Mouse (Mus musculus): ENCODE results near the gene Capn2. TPM values are rescaled to one million over a fixed set of nuclear protein-coding genes. Genes with fewer than 3 reads are reported as not detected.
A peak's percentile ranks its signal among the peaks of the same experiment; 100 is the strongest.

Gene Capn2
- polyA plus RNA-seq, 1 experiment, result 61.4 TPM

GRCm38 (mm10) chr1:182494285-182495145 lies 22.9 kb downstream of the Capn2 start:
- Histone ChIP-seq H3K27ac (ENCODE audit: insufficient read depth, low read length) (no peak overlapping the region), H3K4me1 (ENCODE audit: control insufficient read depth, insufficient read depth, low read length) (peaks cover 5% of the 10 kb centered on the region)
- TF ChIP-seq CTCF (IDR thresholded peaks at IDR 0.05; ENCODE audit: extremely low read depth, insufficient read depth, low read length) (no peak), POLR2A (IDR thresholded peaks at IDR 0.05; ENCODE audit: extremely low read depth, insufficient read depth, low read length) (no peak)

GRCm38 (mm10) chr1:182491839-182492238 lies 25.6 kb downstream of the Capn2 start:
- TF ChIP-seq CTCF (IDR thresholded peaks at IDR 0.05; ENCODE audit: extremely low read depth, insufficient read depth, low read length) (no peak), POLR2A (IDR thresholded peaks at IDR 0.05; ENCODE audit: extremely low read depth, insufficient read depth, low read length) (no peak)
- no peak overlapping the region for H3K27ac ChIP-seq (ENCODE audit: insufficient read depth, low read length)
- peaks cover 2% of the 10 kb centered on the region; the same call in 1 of the 2 replicates for H3K4me1 ChIP-seq (ENCODE audit: control insufficient read depth, insufficient read depth, low read length)
- H3K4me3 ChIP-seq (ENCODE audit: insufficient read depth, low read length), result no peak overlapping the region

More at GRCm38 (mm10) chr1:182494285-182495145, 22.9 kb downstream of the Capn2 start:
- H3K4me3 ChIP-seq (ENCODE audit: insufficient read depth, low read length), result no peak overlapping the region

GRCm38 (mm10) chr1:182490568-182490967 lies 26.8 kb downstream of the Capn2 start:
- no peak overlapping the region for H3K27ac ChIP-seq (ENCODE audit: insufficient read depth, low read length)
- TF ChIP-seq CTCF (IDR thresholded peaks at IDR 0.05; ENCODE audit: extremely low read depth, insufficient read depth, low read length) (0 out of 2 replicates have a peak, but pooled peaks have one; percentile 6), POLR2A (IDR thresholded peaks at IDR 0.05; ENCODE audit: extremely low read depth, insufficient read depth, low read length) (no peak)
- peaks cover 2% of the 10 kb centered on the region; the same call in 1 of the 2 replicates for H3K4me1 ChIP-seq (ENCODE audit: control insufficient read depth, insufficient read depth, low read length)
- H3K4me3 ChIP-seq (ENCODE audit: insufficient read depth, low read length), result no peak overlapping the region

- Histone ChIP-seq H3K4me1 (ENCODE audit: control insufficient read depth, insufficient read depth, low read length) (peaks cover 2% of the 10 kb centered on the region; the same call in 1 of the 2 replicates), H3K27ac (ENCODE audit: insufficient read depth, low read length) (no peak overlapping the region), H3K4me3 (ENCODE audit: insufficient read depth, low read length) (no peak overlapping the region)
- TF ChIP-seq POLR2A (IDR thresholded peaks at IDR 0.05; ENCODE audit: extremely low read depth, insufficient read depth, low read length) (peak; percentile 75; the same call in 1 of the 2 replicates), CTCF (IDR thresholded peaks at IDR 0.05; ENCODE audit: extremely low read depth, insufficient read depth, low read length) (peak; percentile 57)
Measured at GRCm38 (mm10) chr1:182489803-182490452, 27.5 kb downstream of the Capn2 start.

- TF ChIP-seq CTCF (IDR thresholded peaks at IDR 0.05; ENCODE audit: extremely low read depth, insufficient read depth, low read length) (no peak), POLR2A (IDR thresholded peaks at IDR 0.05; ENCODE audit: extremely low read depth, insufficient read depth, low read length) (no peak)
- peaks cover 2% of the 10 kb centered on the region; the same call in 1 of the 2 replicates for H3K4me1 ChIP-seq (ENCODE audit: control insufficient read depth, insufficient read depth, low read length)
- H3K4me3 ChIP-seq (ENCODE audit: insufficient read depth, low read length), result no peak overlapping the region
- H3K27ac ChIP-seq (ENCODE audit: insufficient read depth, low read length), result no peak overlapping the region
Measured at GRCm38 (mm10) chr1:182488503-182488902, 28.9 kb downstream of the Capn2 start.

GRCm38 (mm10) chr1:182483910-182484274 lies 33.5 kb downstream of the Capn2 start:
- H3K4me3 ChIP-seq (ENCODE audit: insufficient read depth, low read length), result no peak overlapping the region
- H3K4me1 ChIP-seq (ENCODE audit: control insufficient read depth, insufficient read depth, low read length), result no peaks in the 10 kb centered on the region
- peak overlapping the region; percentile 26; the same call in 1 of the 2 replicates for H3K27ac ChIP-seq (ENCODE audit: insufficient read depth, low read length)
- TF ChIP-seq POLR2A (IDR thresholded peaks at IDR 0.05; ENCODE audit: extremely low read depth, insufficient read depth, low read length), result 0 out of 2 replicates have a peak, but pooled peaks have one; percentile 12
- TF ChIP-seq CTCF (IDR thresholded peaks at IDR 0.05; ENCODE audit: extremely low read depth, insufficient read depth, low read length), result no peak

- Histone ChIP-seq H3K4me3 (ENCODE audit: insufficient read depth, low read length) (no peak overlapping the region), H3K4me1 (ENCODE audit: control insufficient read depth, insufficient read depth, low read length) (no peaks in the 10 kb centered on the region), H3K27ac (ENCODE audit: insufficient read depth, low read length) (peak overlapping the region; percentile 69)
- TF ChIP-seq POLR2A (IDR thresholded peaks at IDR 0.05; ENCODE audit: extremely low read depth, insufficient read depth, low read length) (no peak), CTCF (IDR thresholded peaks at IDR 0.05; ENCODE audit: extremely low read depth, insufficient read depth, low read length) (no peak)
Measured at GRCm38 (mm10) chr1:182482991-182483909, 34.2 kb downstream of the Capn2 start.

GRCm38 (mm10) chr1:182481646-182482295 lies 35.6 kb downstream of the Capn2 start:
- no peak for TF ChIP-seq POLR2A (IDR thresholded peaks at IDR 0.05; ENCODE audit: extremely low read depth, insufficient read depth, low read length)
- no peak for TF ChIP-seq CTCF (IDR thresholded peaks at IDR 0.05; ENCODE audit: extremely low read depth, insufficient read depth, low read length)
- no peak overlapping the region for H3K27ac ChIP-seq (ENCODE audit: insufficient read depth, low read length)
- H3K4me1 ChIP-seq (ENCODE audit: control insufficient read depth, insufficient read depth, low read length), result no peaks in the 10 kb centered on the region
- H3K4me3 ChIP-seq (ENCODE audit: insufficient read depth, low read length), result no peak overlapping the region

All from cortical plate, adult 2 months (tissue).